Mouse (Mus musculus) embryo, embryonic 10.5 days (tissue): ENCODE results near the gene Tnrc18.

ENCODE experiments used
- DNase-seq: peaks from one replicate; pipeline ENCODE4 v3.0.0-alpha.2; 2015; ENCODE audit warnings: low spot score

The Tnrc18 gene

DNA sequence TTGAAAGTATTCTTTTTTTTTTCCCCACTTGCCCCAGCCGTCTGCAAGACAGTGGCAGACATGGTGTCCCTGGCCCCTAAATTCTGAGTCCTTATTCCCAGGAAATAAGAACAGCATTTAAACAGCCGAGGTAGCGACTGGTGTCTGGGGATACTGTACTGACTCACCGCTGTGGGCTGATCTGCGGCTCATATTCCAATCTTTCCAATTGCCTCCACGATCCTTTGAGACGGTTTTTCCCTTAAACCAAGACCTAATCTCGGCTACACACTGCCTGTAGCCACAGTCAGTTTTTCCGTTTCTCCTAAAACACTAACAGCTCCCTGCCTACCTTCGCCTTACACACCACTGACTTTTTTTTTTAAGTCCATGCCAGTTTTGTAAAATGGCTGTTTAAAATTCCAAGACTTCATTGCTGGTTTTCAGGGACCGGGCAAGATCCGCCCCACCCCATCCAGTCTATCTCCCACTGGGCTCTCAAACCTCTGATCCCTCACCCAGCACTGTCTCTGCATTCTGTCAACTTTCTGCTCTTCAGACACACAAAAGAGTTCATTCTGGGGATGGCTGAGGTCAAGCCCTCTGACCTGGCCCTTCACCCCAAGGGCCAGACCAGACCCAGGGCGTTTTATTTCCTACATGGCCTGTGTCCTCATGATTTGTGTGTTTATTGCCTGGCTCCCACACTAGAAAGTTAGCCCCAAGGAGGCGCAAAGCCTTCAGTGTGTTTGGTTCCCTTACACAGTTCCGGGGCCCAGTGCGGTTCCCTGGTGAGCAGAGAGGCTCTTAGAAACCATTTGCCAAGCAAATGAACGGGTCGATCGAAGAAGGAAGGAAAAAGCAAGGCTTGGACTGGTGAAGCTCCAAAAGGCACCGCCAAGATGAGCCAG, 6.5 kb downstream of the Tnrc18 start:
- DNase-seq = peak; percentile 83

GRCm38 (mm10) chr5:142807661-142808060, 9.8 kb downstream of the Tnrc18 start:
- no peak for DNase-seq

DNA sequence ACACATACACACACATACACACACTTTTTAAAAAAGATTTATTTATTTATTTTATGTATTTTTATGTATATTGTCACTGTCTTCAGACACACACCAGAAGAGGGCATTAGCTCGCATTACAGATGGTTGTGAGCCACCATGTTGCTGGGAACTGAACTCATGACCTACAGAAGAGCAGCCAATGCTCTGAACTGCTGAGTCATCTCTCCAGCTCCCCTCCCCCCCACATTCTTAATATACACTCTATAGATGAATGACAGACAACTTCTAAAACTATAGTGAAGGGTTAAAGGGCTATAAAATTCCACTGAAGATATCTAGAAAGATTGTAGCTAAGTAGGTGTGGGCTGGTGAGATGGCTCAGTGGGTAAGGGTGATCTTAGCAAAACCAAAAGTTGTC, 13.7 kb downstream of the Tnrc18 start:
- peak; percentile 33 for DNase-seq

DNA sequence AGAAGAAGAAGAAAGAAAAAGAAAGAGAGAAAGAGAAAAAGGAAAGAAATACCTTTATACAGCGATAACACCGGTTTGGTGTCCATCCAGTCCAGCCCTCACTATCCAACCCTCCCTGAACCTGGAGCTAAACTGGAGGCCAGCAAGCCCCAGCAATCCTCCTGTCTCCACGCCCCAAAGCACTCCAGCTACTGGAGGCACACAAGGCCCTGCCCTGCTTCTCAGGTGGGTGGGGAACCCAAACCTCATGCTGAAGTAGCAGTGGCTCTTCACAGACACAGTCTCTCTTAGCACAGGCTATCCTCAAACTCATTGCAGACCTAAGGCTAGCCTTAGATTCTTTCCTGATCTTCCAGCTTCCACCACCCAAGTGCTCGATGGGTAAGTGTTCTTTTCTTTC, 14.6 kb downstream of the Tnrc18 start:
- no peak for DNase-seq

- DNase-seq = no peak
Measured at GRCm38 (mm10) chr5:142801977-142802376, 15.5 kb downstream of the Tnrc18 start.

- DNase-seq = no peak
Measured at GRCm38 (mm10) chr5:142800656-142801055, 16.8 kb downstream of the Tnrc18 start.

DNA sequence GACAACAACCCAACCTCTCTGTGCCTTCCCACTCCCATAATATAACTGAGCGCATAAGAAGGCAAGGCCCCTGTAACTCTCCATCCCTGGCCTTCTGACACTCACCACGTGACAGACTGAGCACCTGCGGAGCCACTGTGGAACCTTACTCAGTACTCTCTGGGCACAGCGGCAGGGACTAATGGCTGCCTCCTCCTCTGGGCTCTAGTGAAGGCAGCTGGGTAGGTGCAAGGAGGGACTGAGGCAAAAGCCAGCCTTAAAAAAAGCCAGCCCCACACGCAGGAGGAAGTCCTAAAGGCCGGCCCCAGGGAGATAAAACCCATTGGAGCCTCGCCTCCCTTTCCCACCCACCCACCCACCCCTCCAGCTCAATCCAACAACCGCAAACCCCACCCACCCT, 17.3 kb downstream of the Tnrc18 start:
- DNase-seq = no peak

- DNase-seq = no peak
Measured at GRCm38 (mm10) chr5:142799259-142799658, 18.2 kb downstream of the Tnrc18 start.

DNA sequence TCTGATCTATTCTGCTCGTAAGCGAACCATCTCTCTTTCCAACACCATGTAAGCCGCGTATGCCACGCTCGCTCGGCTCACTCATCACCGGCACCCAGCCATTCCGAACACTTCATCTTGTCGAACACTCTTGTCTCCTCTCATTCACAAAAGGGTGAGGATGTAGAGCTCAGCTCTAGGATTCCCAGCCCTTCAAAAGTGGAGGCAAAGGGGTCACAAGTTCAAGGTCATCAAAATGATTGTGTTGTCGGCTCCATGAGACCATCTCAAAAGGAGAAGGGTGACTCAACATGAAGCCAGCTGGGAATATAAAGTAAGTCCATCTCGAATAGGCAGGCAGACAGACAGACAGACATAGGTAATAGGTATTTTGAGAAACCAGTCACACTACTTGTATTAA, 19.3 kb downstream of the Tnrc18 start:
- no peak for DNase-seq

DNA sequence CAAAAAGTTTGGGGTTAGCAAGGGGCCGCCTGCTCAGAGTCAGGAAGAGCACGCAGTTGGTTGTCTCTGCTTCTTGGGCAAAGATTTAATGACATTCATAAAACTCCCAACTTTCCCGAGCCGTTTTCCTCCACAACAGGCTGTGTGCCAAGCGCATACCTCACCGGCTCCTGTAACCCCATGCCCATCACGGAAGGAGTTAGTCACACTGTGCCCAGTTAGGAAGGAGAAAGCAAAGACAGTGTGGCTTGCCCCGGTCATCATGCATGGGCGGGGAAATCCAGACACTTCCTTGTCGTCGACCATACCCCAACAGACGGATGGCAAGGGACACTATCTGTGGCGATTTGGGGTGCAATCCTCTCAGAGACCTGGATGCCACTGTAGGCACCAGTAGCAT, 19.8 kb downstream of the Tnrc18 start:
- no peak for DNase-seq

GRCm38 (mm10) chr5:142796921-142797320, 20.5 kb downstream of the Tnrc18 start:
- no peak for DNase-seq

GRCm38 (mm10) chr5:142794582-142794981, 22.9 kb downstream of the Tnrc18 start:
- DNase-seq = no peak

DNA sequence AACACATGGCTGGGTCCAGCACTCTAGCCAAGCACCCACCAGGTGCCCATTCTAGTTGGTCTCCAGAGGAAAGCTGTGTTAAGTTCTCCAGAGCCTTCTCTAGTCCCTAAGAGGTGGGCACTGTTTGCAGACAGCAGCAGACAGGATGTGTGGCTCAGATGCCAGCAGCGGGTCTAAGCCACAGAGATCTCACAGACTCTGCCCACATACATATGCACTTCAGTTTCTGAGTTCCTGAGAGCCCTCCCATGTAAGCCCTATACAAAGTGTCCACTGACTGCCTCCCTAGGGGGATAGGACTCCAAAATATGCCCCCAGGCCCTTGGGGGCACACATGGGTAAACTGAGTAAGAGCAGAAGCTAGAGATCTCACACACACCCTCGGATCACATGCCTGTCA, 23.3 kb downstream of the Tnrc18 start:
- no peak for DNase-seq

GRCm38 (mm10) chr5:142792594-142792993, 24.9 kb downstream of the Tnrc18 start:
- DNase-seq = no peak

- no peak for DNase-seq
Measured at GRCm38 (mm10) chr5:142788279-142788678, 29.2 kb downstream of the Tnrc18 start.

GRCm38 (mm10) chr5:142787304-142787905, 30.1 kb downstream of the Tnrc18 start:
- no peak for DNase-seq

DNA sequence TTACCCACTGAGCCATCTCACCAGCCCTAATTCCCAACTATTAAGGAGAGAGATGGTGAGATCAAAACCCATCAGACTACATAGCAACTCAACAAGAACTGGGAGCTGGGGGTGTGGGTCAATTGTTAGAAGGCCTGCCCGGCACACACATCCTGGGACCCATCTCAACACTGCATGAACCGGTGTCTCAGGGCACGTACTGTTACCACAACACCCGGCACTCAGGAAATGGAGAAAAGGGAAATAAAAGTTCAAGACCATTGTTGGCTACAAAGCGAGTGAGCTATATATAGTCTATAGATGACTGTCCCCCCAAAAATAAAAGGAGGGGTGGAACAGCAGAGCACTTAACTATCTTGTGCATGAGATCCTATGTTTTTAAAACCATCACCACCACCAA, 30.8 kb downstream of the Tnrc18 start:
- no peak for DNase-seq

GRCm38 (mm10) chr5:142786215-142786614, 31.2 kb downstream of the Tnrc18 start:
- no peak for DNase-seq

- DNase-seq = no peak
Measured at GRCm38 (mm10) chr5:142783142-142783540, 34.3 kb downstream of the Tnrc18 start.

- DNase-seq = no peak
Measured at GRCm38 (mm10) chr5:142782459-142783141, 34.9 kb downstream of the Tnrc18 start.

GRCm38 (mm10) chr5:142780579-142780978, 36.9 kb downstream of the Tnrc18 start:
- no peak for DNase-seq

DNA sequence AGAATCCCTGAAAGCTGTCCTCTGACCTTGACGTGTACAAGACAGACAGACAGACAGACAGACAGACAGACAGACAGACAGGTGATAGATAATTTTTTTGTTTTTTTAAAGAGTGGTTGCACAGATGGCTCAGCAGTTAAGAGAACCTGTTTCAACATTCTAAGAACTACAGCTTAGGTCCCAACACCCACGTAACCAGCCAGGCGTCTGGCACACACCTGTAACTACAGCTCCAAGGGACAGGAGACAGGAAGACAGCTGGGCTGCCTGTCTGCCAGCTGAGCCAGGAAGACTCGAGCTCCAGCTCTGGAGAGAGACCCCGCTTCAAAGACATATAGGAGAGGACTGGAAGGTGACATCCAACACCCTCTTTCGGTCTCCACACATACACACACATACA, 38.6 kb downstream of the Tnrc18 start:
- DNase-seq = no peak

DNA sequence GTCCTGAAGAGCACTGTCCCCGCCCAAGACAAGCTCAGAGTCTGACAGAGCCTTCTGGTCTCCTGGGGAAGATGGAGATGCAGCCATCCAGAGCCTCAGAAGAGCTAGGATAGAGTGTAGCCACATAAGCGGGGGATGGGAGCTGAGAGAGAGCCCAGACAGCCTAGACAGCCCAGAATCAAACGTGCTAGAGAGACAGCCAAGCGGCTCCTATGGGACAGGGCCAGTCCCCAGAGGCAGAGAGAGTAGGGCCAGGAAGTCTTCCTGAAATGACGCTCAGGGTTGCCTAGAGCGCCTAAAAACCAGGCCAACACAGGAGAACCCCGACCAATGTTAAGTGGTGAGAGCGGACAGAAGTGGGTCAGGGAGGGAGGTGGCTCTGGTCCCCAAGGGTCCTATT, 39.3 kb downstream of the Tnrc18 start:
- no peak for DNase-seq
